Mouse (Mus musculus) kidney, postnatal 25 days (tissue): Measurements from ENCODE around the gene Ddx56.
A peak's percentile ranks its signal among the peaks of the same experiment; 100 is the strongest.
"Not testable (repeated sequence)": the region's sequence is repeated elsewhere in the genome, so short reads cannot be mapped to it uniquely, and the experiment has no call there.

ENCODE experiments used
- DNase-seq, 2 experiments: peaks; one replicate each; pipeline ENCODE4 v3.0.0; 2021; ENCODE audit warnings: mixed read lengths in 2 of 2

The Ddx56 gene

GRCm38 (mm10) chr11:6261434-6262082 lies 6.0 kb downstream of the Ddx56 start:
- peak; percentile 77 to 89 for DNase-seq

GRCm38 (mm10) chr11:6259413-6259812 lies 8.2 kb downstream of the Ddx56 start:
- DNase-seq, result no peak

DNA sequence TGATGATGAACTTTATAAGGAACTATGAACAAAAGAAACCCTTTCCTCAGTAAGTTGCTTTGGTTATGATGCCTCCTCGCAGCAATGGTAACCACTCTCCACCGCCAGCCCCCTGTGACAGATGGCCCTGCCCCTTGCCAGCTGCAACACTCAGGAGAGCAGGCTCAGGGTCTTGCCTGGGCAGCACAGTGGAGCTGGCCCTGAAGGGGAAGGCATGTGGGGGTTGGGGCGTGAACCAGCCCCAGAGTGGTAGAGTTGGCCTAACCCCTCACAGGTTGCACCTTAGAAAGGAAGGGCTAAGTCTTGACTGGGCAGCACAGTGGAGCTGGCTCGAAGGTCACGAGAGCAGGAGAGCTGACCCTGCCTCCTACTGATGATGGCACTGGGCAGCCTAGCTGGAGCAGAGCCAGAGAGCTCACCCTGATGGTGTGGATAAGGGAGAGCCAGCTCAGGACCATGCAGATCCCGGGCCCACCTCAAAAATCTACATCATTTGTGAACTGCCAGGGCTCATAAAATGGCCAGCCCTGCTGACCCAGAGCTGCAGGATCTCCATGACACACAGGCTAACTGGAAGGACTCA lies 11.0 kb downstream of the Ddx56 start:
- DNase-seq, result peak; percentile 62 to 73

DNA sequence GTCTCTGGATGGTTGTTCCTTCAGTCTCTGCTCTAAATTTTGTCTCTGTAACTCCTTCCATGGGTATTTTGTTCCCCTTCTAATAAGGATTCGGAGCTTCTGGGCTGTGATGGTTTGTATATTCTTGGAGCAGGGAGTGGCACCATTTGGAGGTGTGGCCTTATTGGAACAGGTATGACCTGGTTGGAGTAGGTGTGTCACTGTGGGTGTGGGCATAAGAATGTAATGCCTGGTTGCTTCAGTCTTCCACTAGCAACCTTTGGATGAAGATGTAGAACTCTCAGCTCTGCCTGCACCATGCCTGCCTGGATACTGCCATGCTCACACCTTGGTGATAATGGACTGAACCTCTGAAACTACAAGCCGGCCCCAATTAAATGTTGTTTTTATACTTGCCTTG lies 13.0 kb downstream of the Ddx56 start:
- DNase-seq, result not testable (repeated sequence)

DNA sequence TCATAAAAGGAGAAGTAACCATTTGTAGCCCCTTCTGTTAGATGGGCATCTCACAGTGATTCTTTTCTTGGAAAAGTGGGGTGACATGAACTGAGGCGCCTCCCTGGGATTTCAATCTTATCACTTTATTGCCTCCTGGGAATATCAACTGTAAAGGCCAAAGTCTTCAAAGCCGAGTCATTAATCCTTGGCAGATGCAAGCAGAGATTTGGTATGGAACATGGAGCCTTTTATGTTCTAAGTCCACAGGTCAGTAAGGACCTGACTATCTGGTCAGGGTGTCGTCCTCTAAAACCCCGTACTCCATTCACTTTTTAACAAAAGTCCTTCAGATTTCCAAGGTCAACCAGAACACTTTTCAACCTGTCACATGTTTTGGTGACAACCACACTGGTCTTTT lies 14.7 kb downstream of the Ddx56 start:
- no peak for DNase-seq

- no peak for DNase-seq
These were observed 15.3 kb downstream of the Ddx56 start for GRCm38 (mm10) chr11:6252248-6252647.

DNA sequence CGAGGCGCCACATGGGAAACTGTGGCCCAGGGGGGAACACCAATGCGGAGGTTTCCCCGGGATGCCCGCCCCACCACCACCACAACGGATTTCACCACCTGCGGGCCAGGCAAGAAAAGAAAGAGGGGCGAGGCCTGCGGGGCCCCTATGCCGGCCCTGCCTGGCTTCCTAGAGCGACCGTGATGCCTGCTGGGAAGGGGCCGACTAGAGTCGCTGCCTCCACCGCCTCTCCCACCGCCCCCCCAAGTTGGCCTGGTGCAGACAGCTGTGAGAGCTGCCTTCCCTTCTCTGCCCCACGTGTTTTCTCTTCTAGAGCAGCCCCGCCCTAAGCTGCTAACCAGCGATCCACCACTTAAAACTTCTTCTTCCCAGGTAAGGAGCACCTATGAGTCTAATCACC lies 22.9 kb downstream of the Ddx56 start:
- no peak for DNase-seq

- DNase-seq, result no peak
These were observed 34.5 kb downstream of the Ddx56 start for GRCm38 (mm10) chr11:6233025-6233424.

GRCm38 (mm10) chr11:6230012-6230411 lies 37.6 kb downstream of the Ddx56 start, which contains the start of gene Npc1l1:
Gene Npc1l1, minus strand, starts transcription at chr11:6230143.
- DNase-seq, result no peak

GRCm38 (mm10) chr11:6224541-6225229 lies 42.9 kb downstream of the Ddx56 start:
- peak in 1 of 2 experiments; percentile 11 for DNase-seq

- DNase-seq, result no peak
These were observed 45.4 kb downstream of the Ddx56 start for GRCm38 (mm10) chr11:6222187-6222586.

GRCm38 (mm10) chr11:6219967-6220366 lies 47.6 kb downstream of the Ddx56 start:
- DNase-seq, result peak in 1 of 2 experiments; percentile 8

DNA sequence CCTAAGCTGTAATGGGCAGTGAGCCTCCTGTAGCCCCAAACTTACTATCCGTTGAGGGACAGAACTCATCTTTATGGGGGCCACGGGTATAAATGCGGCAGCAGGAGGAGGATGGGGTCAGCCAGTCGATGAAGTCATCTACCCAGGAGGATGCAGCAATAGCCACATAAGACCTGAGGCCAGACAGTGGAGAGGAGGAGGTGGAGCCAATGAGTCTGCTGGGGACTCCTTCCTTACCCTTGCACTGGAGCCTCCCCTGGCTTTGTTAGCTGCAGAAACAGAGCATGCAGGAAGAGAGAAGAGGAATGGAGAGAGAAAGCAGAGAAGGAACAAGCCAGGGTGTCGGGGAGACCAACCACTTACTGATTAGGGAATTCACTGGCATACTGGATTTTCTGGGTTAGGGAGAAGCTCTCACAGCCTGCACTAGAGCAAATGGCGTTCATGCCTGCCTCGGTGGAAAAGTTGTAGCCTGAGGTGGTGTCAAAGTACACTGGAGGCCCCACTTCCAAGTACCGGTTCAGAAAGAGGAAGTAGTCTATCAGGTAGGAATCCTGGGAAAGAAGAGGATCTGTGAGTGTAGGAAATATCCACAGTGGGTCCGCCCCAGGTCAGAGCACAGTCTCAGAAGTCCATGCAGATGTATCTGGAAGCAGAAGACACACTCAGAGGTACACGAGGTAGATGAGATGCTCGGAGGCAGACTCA lies 49.2 kb downstream of the Ddx56 start:
- no peak for DNase-seq

DNA sequence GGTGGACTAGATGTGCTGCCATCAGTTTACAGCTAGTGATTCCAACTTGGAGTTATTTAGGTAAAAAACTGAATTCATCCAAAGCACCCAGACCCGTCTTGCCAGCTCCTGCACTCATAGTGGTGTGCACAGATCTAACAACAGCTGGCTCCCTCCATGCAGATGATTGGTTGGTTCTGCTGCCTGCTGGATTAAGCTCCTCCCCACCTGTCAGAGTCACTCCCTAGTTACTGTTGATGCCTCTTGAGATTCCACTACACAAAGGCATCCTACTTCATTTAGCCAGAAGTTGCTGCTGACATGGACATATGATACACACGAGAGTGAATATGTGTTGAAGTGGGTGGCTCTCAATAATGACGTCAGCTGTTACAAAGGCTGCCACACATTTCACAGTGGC lies 50.7 kb downstream of the Ddx56 start:
- no peak for DNase-seq
